Mouse (Mus musculus) MEL (cell line): Measurements from ENCODE around the gene Map4k1. TPM values are rescaled to one million over a fixed set of nuclear protein-coding genes. Genes with fewer than 3 reads are reported as not detected.
A peak's percentile ranks its signal among the peaks of the same experiment; 100 is the strongest.

Experiments
- DNase-seq: peaks from one replicate; pipeline ENCODE4 v3.0.0; 2011; ENCODE audit warnings: low read depth, low spot score
- H3K27ac ChIP-seq: 2 replicates; pipeline ENCODE4 v1.5.1; 2012; ENCODE audit warnings: low read depth, mild to moderate bottlenecking, control low read depth, low read length, moderate library complexity; ENCODE audit not compliant: control insufficient read depth
- H3K27me3 ChIP-seq, 2 experiments: fragments of 150-350 bp in 1 of 2; sonication (generic) in 1 of 2; 2 replicates each; pipeline ENCODE4 v1.6.1; 2012; ENCODE audit warnings: low read length in 2 of 2, mild to moderate bottlenecking in 2 of 2, improper control_type of control experiment in 1 of 2, moderate library complexity in 1 of 2; ENCODE audit not compliant: insufficient read depth in 2 of 2, control insufficient read depth in 1 of 2
- H3K36me3 ChIP-seq, 2 experiments: 2 replicates each; pipeline ENCODE4 v1.6.1; 2012 to 2014; ENCODE audit warnings: low read length in 2 of 2, improper control_type of control experiment in 1 of 2, inconsistent platforms in 1 of 2, mild to moderate bottlenecking in 1 of 2; ENCODE audit not compliant: insufficient read depth in 2 of 2, control insufficient read depth in 1 of 2
- H3K4me1 ChIP-seq, 2 experiments: fragments of 150-350 bp in 1 of 2; sonication (generic) in 1 of 2; 2 replicates each; pipeline ENCODE4 v1.6.1; 2012; ENCODE audit warnings: low read length in 2 of 2, improper control_type of control experiment in 1 of 2, mild to moderate bottlenecking in 1 of 2; ENCODE audit not compliant: insufficient read depth in 2 of 2, control insufficient read depth in 1 of 2
- H3K4me3 ChIP-seq, 2 experiments: fragments of 150-350 bp in 1 of 2; sonication (generic) in 1 of 2; 2 replicates each; pipeline ENCODE4 v1.5.1; 2012; ENCODE audit warnings: low read depth in 2 of 2, low read length in 2 of 2, mild to moderate bottlenecking in 2 of 2, moderate library complexity in 2 of 2, control low read depth in 1 of 2, improper control_type of control experiment in 1 of 2; ENCODE audit not compliant: control insufficient read depth in 1 of 2, insufficient read depth in 1 of 2
- H3K79me2 ChIP-seq: 2 replicates; pipeline ENCODE4 v1.6.1; 2012; ENCODE audit warnings: mild to moderate bottlenecking, low read length, moderate library complexity; ENCODE audit not compliant: control insufficient read depth, poor library complexity, insufficient read depth
- H3K9ac ChIP-seq: 2 replicates; pipeline ENCODE4 v1.6.1; 2012; ENCODE audit warnings: low read depth, mild to moderate bottlenecking, control low read depth, low read length, moderate library complexity; ENCODE audit not compliant: control insufficient read depth, poor library complexity, severe bottlenecking
- H3K9me3 ChIP-seq: fragments of 150-350 bp; sonication (generic); replicated peaks from 2 replicates; pipeline ENCODE4 v1.6.1; 2012; ENCODE audit warnings: mild to moderate bottlenecking, low read length, improper control_type of control experiment, moderate library complexity; ENCODE audit not compliant: insufficient read depth
- BHLHE40 ChIP-seq: IDR thresholded peaks from 2 replicates; pipeline ENCODE4 v1.6.1; 2012; ENCODE audit warnings: low read depth, mild to moderate bottlenecking, inconsistent platforms, low read length, improper control_type of control experiment, borderline replicate concordance
- CHD1 ChIP-seq: IDR thresholded peaks from 2 replicates; pipeline ENCODE4 v1.6.1; 2012; ENCODE audit warnings: low read depth, mild to moderate bottlenecking, inconsistent platforms, low read length, improper control_type of control experiment
- E2F4 ChIP-seq: IDR thresholded peaks from 2 replicates; pipeline ENCODE4 v1.6.1; 2011; ENCODE audit warnings: low read depth, low read length, improper control_type of control experiment, borderline replicate concordance
- ELF1 ChIP-seq: IDR thresholded peaks from 2 replicates; pipeline ENCODE4 v1.6.1; 2014; ENCODE audit warnings: low read depth, mild to moderate bottlenecking, inconsistent platforms, low read length, improper control_type of control experiment, moderate library complexity
- EP300 ChIP-seq, 2 experiments: IDR thresholded peaks; 2 replicates each; pipeline ENCODE4 v1.6.1; 2011; ENCODE audit warnings: improper control_type of control experiment in 2 of 2, low read length in 2 of 2, low read depth in 1 of 2, mild to moderate bottlenecking in 1 of 2
- ETS1 ChIP-seq: IDR thresholded peaks from 2 replicates; pipeline ENCODE4 v1.6.1; 2012; ENCODE audit warnings: low read depth, mild to moderate bottlenecking, inconsistent platforms, low read length, improper control_type of control experiment, moderate library complexity
- GATA1 ChIP-seq: IDR thresholded peaks from 2 replicates; pipeline ENCODE4 v1.6.1; 2011; ENCODE audit warnings: low read depth, low read length, improper control_type of control experiment
- JUND ChIP-seq: IDR thresholded peaks from 2 replicates; pipeline ENCODE4 v1.6.1; 2011; ENCODE audit warnings: low read depth, mild to moderate bottlenecking, improper control_type of control experiment, low read length
- MAFK ChIP-seq: IDR thresholded peaks from 2 replicates; pipeline ENCODE4 v1.6.1; 2011; ENCODE audit warnings: low read depth, mild to moderate bottlenecking, low read length, improper control_type of control experiment, borderline replicate concordance
- MAZ ChIP-seq: IDR thresholded peaks from 2 replicates; pipeline ENCODE4 v1.6.1; 2012; ENCODE audit warnings: low read depth, mild to moderate bottlenecking, inconsistent platforms, low read length, improper control_type of control experiment
- MEF2A ChIP-seq: IDR thresholded peaks from 2 replicates; pipeline ENCODE4 v1.6.1; 2014; ENCODE audit warnings: low read depth, mild to moderate bottlenecking, inconsistent platforms, low read length, improper control_type of control experiment; ENCODE audit not compliant: poor library complexity, insufficient replicate concordance, severe bottlenecking; ENCODE audit errors: extremely low read depth
- MYB ChIP-seq: IDR thresholded peaks from 2 replicates; pipeline ENCODE4 v1.6.1; 2011; ENCODE audit warnings: mild to moderate bottlenecking, low read depth, low read length, improper control_type of control experiment
- MYC ChIP-seq: IDR thresholded peaks from 2 replicates; pipeline ENCODE4 v1.6.1; 2011; ENCODE audit warnings: low read depth, mild to moderate bottlenecking, low read length, improper control_type of control experiment, moderate library complexity
- NELFE ChIP-seq: IDR thresholded peaks from 2 replicates; pipeline ENCODE4 v1.6.1; 2011; ENCODE audit warnings: low read depth, low read length, improper control_type of control experiment
- POLR2AphosphoS2 ChIP-seq: IDR thresholded peaks from 2 replicates; pipeline ENCODE4 v1.6.1; 2011; ENCODE audit warnings: low read length, improper control_type of control experiment
- POLR2AphosphoS5 ChIP-seq: IDR thresholded peaks from 2 replicates; pipeline ENCODE4 v1.6.1; 2012; ENCODE audit warnings: low read depth, borderline replicate concordance, mild to moderate bottlenecking, inconsistent platforms, low read length, moderate library complexity, mixed read lengths
- RAD21 ChIP-seq: IDR thresholded peaks from 2 replicates; pipeline ENCODE4 v1.6.1; 2011; ENCODE audit warnings: mild to moderate bottlenecking, low read depth, low read length, improper control_type of control experiment
- SIN3A ChIP-seq: IDR thresholded peaks from 2 replicates; pipeline ENCODE4 v1.6.1; 2012; ENCODE audit warnings: low read length, improper control_type of control experiment, inconsistent platforms
- SMC3 ChIP-seq: IDR thresholded peaks from 2 replicates; pipeline ENCODE4 v1.6.1; 2011; ENCODE audit warnings: low read depth, low read length, improper control_type of control experiment
- TAL1 ChIP-seq: IDR thresholded peaks from 2 replicates; pipeline ENCODE4 v1.6.1; 2012; ENCODE audit warnings: mild to moderate bottlenecking, inconsistent platforms, low read length, moderate library complexity, mixed read lengths
- UBTF ChIP-seq: IDR thresholded peaks from 2 replicates; pipeline ENCODE4 v1.6.1; 2012; ENCODE audit warnings: low read depth, mild to moderate bottlenecking, inconsistent platforms, low read length, improper control_type of control experiment, moderate library complexity, borderline replicate concordance; ENCODE audit not compliant: insufficient read depth
- USF1 ChIP-seq: IDR thresholded peaks from 2 replicates; pipeline ENCODE4 v1.6.1; 2014; ENCODE audit warnings: low read depth, mild to moderate bottlenecking, inconsistent platforms, low read length, improper control_type of control experiment, moderate library complexity
- USF2 ChIP-seq, 2 experiments: IDR thresholded peaks; 2 replicates each; pipeline ENCODE4 v1.6.1; 2011 to 2012; ENCODE audit warnings: improper control_type of control experiment in 2 of 2, low read length in 2 of 2, borderline replicate concordance in 1 of 2, inconsistent platforms in 1 of 2, low read depth in 1 of 2, mild to moderate bottlenecking in 1 of 2; ENCODE audit not compliant: insufficient read depth in 1 of 2
- ZC3H11A ChIP-seq: IDR thresholded peaks from 2 replicates; pipeline ENCODE4 v1.6.1; 2012; ENCODE audit warnings: low read depth, mild to moderate bottlenecking, inconsistent platforms, low read length, improper control_type of control experiment
- polyA plus RNA-seq, 2 experiments: library from polyadenylated mRNA; stranded (reverse) in 1 of 2; unstranded in 1 of 2; fragments of >175 nt in 1 of 2; fragments of >200 nt in 1 of 2; gene quantifications; 2 replicates each; pipeline versions ENCODE4 v1.2.1 to v1.2.4; 2012; ENCODE audit warnings: low replicate concordance in 2 of 2, low read depth in 1 of 2; ENCODE audit not compliant: insufficient read length in 2 of 2, insufficient read depth in 1 of 2, missing spikeins in 1 of 2
- total RNA-seq: library from RNA; depleted of rRNA; stranded (reverse); fragments of 300-350 nt; gene quantifications from 2 replicates; pipeline ENCODE4 v1.2.3, GENCODE M21; 2012

Map4k1 gene
- total and polyA plus RNA-seq, 3 experiments = 17.3 to 50.8 TPM; not detected in 1

GRCm38 (mm10) chr7:29029690-29030656, 48.1 kb downstream of the Map4k1 start (continued):
- TF ChIP-seq SIN3A (peak; percentile 94), USF1 (peak; percentile 82), ELF1 (no peak), POLR2AphosphoS2 (no peak), BHLHE40 (peak; percentile 87), MYB (no peak), GATA1 (peak; percentile 99), POLR2AphosphoS5 (no peak), JUND (no peak), EP300 (IDR thresholded peaks at IDR 0.05; ENCODE audit: low read depth in 1 of 2, low read length in 2 of 2) (peak; percentile 98), ETS1 (peak; percentile 97), ZC3H11A (no peak), E2F4 (no peak), SMC3 (no peak), TAL1 (peak; percentile 98)

GRCm38 (mm10) chr7:29031641-29032040, 49.8 kb downstream of the Map4k1 start:
- Histone ChIP-seq H3K9me3 (no peaks in the 10 kb centered on the region), H3K36me3 (peaks cover 0 to 21% of the 10 kb centered on the region in 2 experiments; a peak in 2 of 4 replicates), H3K4me3 (no peak overlapping the region), H3K9ac (no peak overlapping the region), H3K27me3 (no peaks in the 10 kb centered on the region), H3K79me2 (no peaks in the 10 kb centered on the region), H3K4me1 (peaks cover 6 to 27% of the 10 kb centered on the region in 2 experiments), H3K27ac (no peak overlapping the region)
- DNase-seq = peak; percentile 57
- TF ChIP-seq GATA1 (no peak), TAL1 (0 out of 2 replicates have a peak, but pooled peaks have one; percentile 1), EP300 (IDR thresholded peaks at IDR 0.05; ENCODE audit: low read depth in 1 of 2, low read length in 2 of 2) (peak in 1 of 2 experiments; percentile 12; a peak in 1 of 4 replicates)

- Histone ChIP-seq H3K79me2 (no peaks in the 10 kb centered on the region), H3K4me1 (peaks cover 6 to 27% of the 10 kb centered on the region in 2 experiments), H3K9me3 (no peaks in the 10 kb centered on the region), H3K4me3 (no peak overlapping the region), H3K9ac (no peak overlapping the region), H3K36me3 (peaks cover 0 to 21% of the 10 kb centered on the region in 2 experiments; a peak in 2 of 4 replicates), H3K27ac (no peak overlapping the region), H3K27me3 (no peaks in the 10 kb centered on the region)
- DNase-seq = peak; percentile 78
- TF ChIP-seq MYC = no peak
- no peak for TF ChIP-seq USF2 (IDR thresholded peaks at IDR 0.05; ENCODE audit: borderline replicate concordance in 1 of 2, insufficient read depth in 1 of 2, low read depth in 1 of 2, low read length in 2 of 2)
- TF ChIP-seq MEF2A = no peak
- no peak for TF ChIP-seq ELF1
- TF ChIP-seq SIN3A = peak; percentile 48; the same call in 1 of the 2 replicates
- TF ChIP-seq UBTF = no peak
- TF ChIP-seq POLR2AphosphoS5 = no peak
- TF ChIP-seq ZC3H11A = peak; percentile 61
- peak; percentile 69 for TF ChIP-seq RAD21
- no peak for TF ChIP-seq GATA1
- TF ChIP-seq MAZ = no peak
- no peak for TF ChIP-seq E2F4
- TF ChIP-seq CHD1 = no peak
- TF ChIP-seq SMC3 = peak; percentile 82
- TF ChIP-seq NELFE = no peak
- TF ChIP-seq POLR2AphosphoS2 = no peak
- TF ChIP-seq MAFK = no peak
- no peak for TF ChIP-seq JUND
Observed at GRCm38 (mm10) chr7:29032685-29033084, 50.8 kb downstream of the Map4k1 start.
